Mouse (Mus musculus) lung, embryonic 15.5 days (tissue): ENCODE measurements at regions not wholly inside any gene's neighbourhood (a gene's known extent, or its start where the extent isn't known, plus 50 kb on each side); places are given as distances from the start of the nearest gene placed in this dataset.
"Not testable (repeated sequence)": the region's sequence is repeated elsewhere in the genome, so short reads cannot be mapped to it uniquely, and the experiment has no call there.

Experiments
- ATAC-seq: fragments of 200-750 bp; cut with Nextera tagmentation; 2 replicates; pipeline ENCODE4 v1.8.0; 2017; ENCODE audit warnings: moderate number of reproducible peaks, borderline replicate concordance; ENCODE audit not compliant: low FRiP score, low TSS enrichment; ENCODE audit errors: extremely low read depth
- H3K27ac ChIP-seq: fragments of 300-500 bp; sonication (generic); 2 replicates; pipeline ENCODE4 v1.5.1; 2015; ENCODE audit warnings: moderate library complexity, mild to moderate bottlenecking, inconsistent platforms
- H3K27me3 ChIP-seq: fragments of 300-500 bp; sonication (generic); 2 replicates; pipeline ENCODE4 v1.6.1; 2015; ENCODE audit warnings: inconsistent platforms
- H3K36me3 ChIP-seq: fragments of 300-500 bp; sonication (generic); 2 replicates; pipeline ENCODE4 v1.6.1; 2015; ENCODE audit warnings: inconsistent platforms
- H3K4me1 ChIP-seq: fragments of 300-500 bp; sonication (generic); 2 replicates; pipeline ENCODE4 v1.6.1; 2015; ENCODE audit warnings: inconsistent platforms
- H3K4me2 ChIP-seq: fragments of 300-500 bp; sonication (generic); 2 replicates; pipeline ENCODE4 v1.6.1; 2015; ENCODE audit warnings: inconsistent platforms, mild to moderate bottlenecking, moderate library complexity
- H3K4me3 ChIP-seq: fragments of 300-500 bp; sonication (generic); 2 replicates; pipeline ENCODE4 v1.5.1; 2015; ENCODE audit warnings: mild to moderate bottlenecking, inconsistent platforms
- H3K9ac ChIP-seq: fragments of 300-500 bp; sonication (generic); 2 replicates; pipeline ENCODE4 v1.6.1; 2015; ENCODE audit warnings: inconsistent platforms
- H3K9me3 ChIP-seq: fragments of 300-500 bp; sonication (generic); 2 replicates; pipeline ENCODE4 v1.6.1; 2016; ENCODE audit warnings: inconsistent platforms
- WGBS: fragments of 180-500 bp; shearing (Covaris S2); methylation state at CpG from one replicate; pipeline ENCODE4 v1.1.7; 2015; 5-methylcytosine and 5-hydroxymethylcytosine counted together

- not testable (repeated sequence) for H3K27ac ChIP-seq, H3K36me3 ChIP-seq, H3K4me3 ChIP-seq, H3K9ac ChIP-seq, H3K27me3 ChIP-seq, H3K4me1 ChIP-seq, H3K4me2 ChIP-seq, H3K9me3 ChIP-seq
- peak; percentile 69; the same call in 1 of the 2 replicates for ATAC-seq
- 64% methylated on average over 2 of the region's 2 CpGs for WGBS
Observed at GRCm38 (mm10) chr4:23982193-23982592, 514.1 kb upstream of the Mms22l start.

- peaks cover 3% of the 10 kb centered on the region; the same call in 1 of the 2 replicates for H3K4me1 ChIP-seq
- peak overlapping the region; percentile 24; the same call in 1 of the 2 replicates for H3K4me2 ChIP-seq
- no peak overlapping the region for H3K9ac ChIP-seq
- ATAC-seq, result peak; percentile 65
- no peak overlapping the region for H3K4me3 ChIP-seq
- H3K27me3 ChIP-seq, result no peaks in the 10 kb centered on the region
- WGBS, result 17% methylated on average over 13 of the region's 13 CpGs
- no peaks in the 10 kb centered on the region for H3K36me3 ChIP-seq
- no peak overlapping the region for H3K27ac ChIP-seq
- H3K9me3 ChIP-seq, result no peaks in the 10 kb centered on the region
Observed at GRCm38 (mm10) chr4:23982790-23983451, 513.3 kb upstream of the Mms22l start.

GRCm38 (mm10) chr4:23983452-23983805 is 512.8 kb upstream of the Mms22l start:
- H3K4me3 ChIP-seq, result no peak overlapping the region
- no peak overlapping the region for H3K27ac ChIP-seq
- no peaks in the 10 kb centered on the region for H3K9me3 ChIP-seq
- peak overlapping the region; percentile 24; the same call in 1 of the 2 replicates for H3K4me2 ChIP-seq
- no peaks in the 10 kb centered on the region for H3K27me3 ChIP-seq
- H3K4me1 ChIP-seq, result peaks cover 3% of the 10 kb centered on the region; the same call in 1 of the 2 replicates
- WGBS, result 9% methylated on average over 8 of the region's 8 CpGs
- no peak for ATAC-seq
- no peaks in the 10 kb centered on the region for H3K36me3 ChIP-seq
- no peak overlapping the region for H3K9ac ChIP-seq

GRCm38 (mm10) chr4:23984005-23984404 is 512.2 kb upstream of the Mms22l start:
- Histone ChIP-seq H3K36me3 (no peaks in the 10 kb centered on the region), H3K4me1 (peaks cover 3% of the 10 kb centered on the region; the same call in 1 of the 2 replicates), H3K9me3 (no peaks in the 10 kb centered on the region), H3K27ac (no peak overlapping the region), H3K9ac (no peak overlapping the region), H3K4me3 (no peak overlapping the region), H3K27me3 (no peaks in the 10 kb centered on the region), H3K4me2 (no peak overlapping the region)
- WGBS, result 79% methylated on average over 3 of the region's 3 CpGs
- ATAC-seq, result no peak

GRCm38 (mm10) chr4:23985956-23986355 is 510.3 kb upstream of the Mms22l start:
- Histone ChIP-seq H3K27ac (no peak overlapping the region), H3K9ac (no peak overlapping the region), H3K4me2 (no peak overlapping the region), H3K4me1 (peaks cover 3% of the 10 kb centered on the region; the same call in 1 of the 2 replicates), H3K27me3 (no peaks in the 10 kb centered on the region), H3K36me3 (no peaks in the 10 kb centered on the region), H3K4me3 (no peak overlapping the region), H3K9me3 (no peaks in the 10 kb centered on the region)
- 68% methylated on average over 4 of the region's 4 CpGs for WGBS
- no peak for ATAC-seq

GRCm38 (mm10) chr4:23993823-23994222 is 502.4 kb upstream of the Mms22l start:
- no peaks in the 10 kb centered on the region for H3K36me3 ChIP-seq
- H3K27ac ChIP-seq, result no peak overlapping the region
- ATAC-seq, result no peak
- H3K9me3 ChIP-seq, result no peaks in the 10 kb centered on the region
- WGBS, result 59% methylated on average over 3 of the region's 3 CpGs
- no peak overlapping the region for H3K9ac ChIP-seq
- H3K27me3 ChIP-seq, result no peaks in the 10 kb centered on the region
- H3K4me1 ChIP-seq, result no peaks in the 10 kb centered on the region
- H3K4me2 ChIP-seq, result no peak overlapping the region
- no peak overlapping the region for H3K4me3 ChIP-seq

GRCm38 (mm10) chr4:23994261-23994965 is 501.8 kb upstream of the Mms22l start:
- H3K27me3 ChIP-seq, result no peaks in the 10 kb centered on the region
- 13% methylated on average over 4 of the region's 4 CpGs for WGBS
- no peak for ATAC-seq
- no peak overlapping the region for H3K4me3 ChIP-seq
- no peaks in the 10 kb centered on the region for H3K36me3 ChIP-seq
- no peaks in the 10 kb centered on the region for H3K4me1 ChIP-seq
- no peak overlapping the region for H3K9ac ChIP-seq
- H3K9me3 ChIP-seq, result no peaks in the 10 kb centered on the region
- H3K27ac ChIP-seq, result no peak overlapping the region
- H3K4me2 ChIP-seq, result no peak overlapping the region

- H3K9ac ChIP-seq, result no peak overlapping the region
- H3K4me1 ChIP-seq, result no peaks in the 10 kb centered on the region
- no peaks in the 10 kb centered on the region for H3K27me3 ChIP-seq
- no peaks in the 10 kb centered on the region for H3K9me3 ChIP-seq
- H3K36me3 ChIP-seq, result no peaks in the 10 kb centered on the region
- no peak overlapping the region for H3K4me3 ChIP-seq
- no peak overlapping the region for H3K27ac ChIP-seq
- 48% methylated on average over 2 of the region's 2 CpGs for WGBS
- no peak for ATAC-seq
- H3K4me2 ChIP-seq, result no peak overlapping the region
Observed at GRCm38 (mm10) chr4:24006257-24006955, 489.8 kb upstream of the Mms22l start.

- ATAC-seq, result peak; percentile 52; the same call in 1 of the 2 replicates
Observed at GRCm38 (mm10) chr4:24019178-24020104, 476.8 kb upstream of the Mms22l start.

More at GRCm38 (mm10) chr4:24019178-24020104, 476.8 kb upstream of the Mms22l start:
- Histone ChIP-seq H3K9me3 (no peaks in the 10 kb centered on the region), H3K4me1 (no peaks in the 10 kb centered on the region), H3K36me3 (no peaks in the 10 kb centered on the region), H3K9ac (no peak overlapping the region), H3K4me2 (no peak overlapping the region), H3K27me3 (no peaks in the 10 kb centered on the region), H3K4me3 (no peak overlapping the region), H3K27ac (no peak overlapping the region)
- 51% methylated on average over 11 of the region's 11 CpGs for WGBS
